Mouse (Mus musculus) naive thymus-derived CD4-positive, alpha-beta T cell, adult 5 months (primary cell): ENCODE measurements around the gene Dmgdh. TPM values are rescaled to one million over a fixed set of nuclear protein-coding genes. Genes with fewer than 3 reads are reported as not detected.

Experiments used
- polyA plus RNA-seq: library from polyadenylated mRNA; unstranded; fragments of 100-300 nt; shearing (Covaris generic); gene quantifications from one replicate; pipeline ENCODE4 v1.2.1, GENCODE M21; 2017

Dmgdh gene
- not detected for polyA plus RNA-seq

DNA sequence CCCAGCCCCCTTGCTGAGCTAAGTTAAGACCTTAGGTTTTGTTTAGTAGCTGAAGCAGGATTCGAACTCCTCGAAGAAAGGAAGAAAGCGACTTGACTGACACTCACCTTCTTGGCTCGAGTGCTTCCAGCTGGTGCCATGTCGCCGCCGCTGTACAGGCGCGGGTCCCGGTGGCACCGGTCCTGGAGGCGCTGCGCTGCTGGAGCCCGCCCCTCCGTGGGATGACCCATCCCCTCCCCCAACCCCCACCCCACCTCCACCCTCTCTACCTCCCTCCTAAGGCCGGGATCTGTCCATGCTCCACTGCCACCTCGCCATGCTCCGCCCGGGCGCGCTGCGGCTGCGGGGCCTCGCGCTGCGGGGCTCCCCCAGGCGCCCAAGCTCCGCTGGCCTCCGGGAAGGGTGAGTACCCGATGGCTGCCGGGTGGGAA, at the start of gene Dmgdh, which contains the start of gene Bhmt2:
Dmgdh (plus strand) TSS at position 303 of the 431 bp plus-strand sequence.
Bhmt2 (minus strand) TSS at position 172 of the 431 bp plus-strand sequence.

GRCm38 (mm10) chr13:93637282-93638245, 36.7 kb upstream of the Dmgdh start, which contains the start of gene Bhmt:
TSS of gene Bhmt (minus strand) at chr13:93637961.

DNA sequence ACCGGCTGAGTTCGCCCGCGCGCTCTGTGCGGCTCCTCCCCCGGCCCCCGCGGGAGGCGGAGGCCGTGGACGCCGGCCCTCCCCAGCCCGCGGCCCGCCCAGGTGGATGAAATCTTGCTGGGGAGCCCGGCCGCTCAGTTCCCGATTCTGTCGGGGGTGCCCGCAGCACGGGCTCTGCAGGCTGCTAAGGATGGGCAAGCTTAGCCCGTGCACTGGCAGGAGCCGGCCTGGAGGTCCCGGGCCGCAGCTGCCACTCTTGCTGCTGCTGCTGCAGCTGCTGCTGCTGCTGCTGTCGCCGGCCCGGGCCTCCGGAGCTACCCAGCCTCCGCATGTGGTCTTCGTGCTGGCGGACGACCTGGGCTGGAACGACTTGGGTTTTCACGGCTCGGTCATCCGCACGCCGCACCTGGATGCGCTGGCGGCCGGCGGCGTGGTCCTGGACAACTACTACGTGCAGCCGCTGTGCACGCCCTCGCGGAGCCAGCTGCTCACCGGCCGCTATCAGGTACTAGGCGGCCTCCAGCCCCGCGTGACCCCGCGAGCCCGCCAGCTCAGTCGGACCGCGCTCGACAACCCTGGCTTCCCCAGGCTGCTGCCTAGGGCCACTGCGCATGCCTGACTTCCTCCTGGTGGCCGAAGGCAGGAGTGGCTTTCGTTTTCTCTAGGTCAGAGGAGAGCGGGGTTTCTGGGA, 97.5 kb downstream of the Dmgdh start, which contains the start of gene Arsb:
Arsb (plus strand) TSS at position 43 of the 691 bp plus-strand sequence.

Other genes with a start within 250 kb of the Dmgdh start
- 154 TPM for gene Jmy, start 174.6 kb upstream of the Dmgdh start, polyA plus RNA-seq
- gene Bhmt, start 36.5 kb upstream of the Dmgdh start, polyA plus RNA-seq: 0.16 TPM
- not detected for gene Bhmt2, start 131 bp upstream of the Dmgdh start, polyA plus RNA-seq
- 22.5 TPM for gene Arsb, start 97.2 kb downstream of the Dmgdh start, polyA plus RNA-seq